Mouse (Mus musculus) CH12.LX (cell line): ENCODE results near the gene Dicer1. TPM values are rescaled to one million over a fixed set of nuclear protein-coding genes. Genes with fewer than 3 reads are reported as not detected.

Experiments used
- DNase-seq: peaks from one replicate; pipeline ENCODE4 v3.0.0-alpha.2; 2013; ENCODE audit errors: extremely low read depth
- H3K27ac ChIP-seq: 2 replicates; pipeline ENCODE4 v1.5.1; 2012; ENCODE audit warnings: low read depth, mild to moderate bottlenecking, control low read depth, moderate library complexity; ENCODE audit not compliant: insufficient read depth
- H3K27me3 ChIP-seq: replicated peaks from 2 replicates; pipeline ENCODE3; 2012; ENCODE audit warnings: inconsistent platforms
- H3K36me3 ChIP-seq, 2 experiments: replicated peaks in 1 of 2; 2 replicates each; pipeline versions ENCODE3 to v1.6.1; 2012; ENCODE audit warnings: inconsistent platforms in 1 of 2, low read length in 1 of 2, mild to moderate bottlenecking in 1 of 2, mixed read lengths in 1 of 2, moderate library complexity in 1 of 2; ENCODE audit not compliant: control insufficient read depth in 1 of 2, insufficient read depth in 1 of 2
- H3K4me1 ChIP-seq, 2 experiments: 2 replicates each; pipeline ENCODE4 v1.6.1; 2012; ENCODE audit warnings: inconsistent platforms in 1 of 2, moderate library complexity in 1 of 2; ENCODE audit not compliant: insufficient read depth in 2 of 2, control insufficient read depth in 1 of 2
- H3K4me2 ChIP-seq: 2 replicates; pipeline ENCODE4 v1.6.1; 2012; ENCODE audit warnings: low read depth, mild to moderate bottlenecking, control low read depth; ENCODE audit not compliant: poor library complexity, insufficient read depth, severe bottlenecking
- H3K4me3 ChIP-seq, 3 experiments: fragments of 150-350 bp in 1 of 3; sonication (generic) in 1 of 3; replicated peaks in 1 of 3; 2 replicates each; pipeline versions ENCODE3 to v1.5.1; 2011 to 2012; ENCODE audit warnings: low read depth in 2 of 3, low read length in 2 of 3, mild to moderate bottlenecking in 2 of 3, moderate library complexity in 2 of 3, control low read depth in 1 of 3, improper control_type of control experiment in 1 of 3, inconsistent platforms in 1 of 3, mixed read lengths in 1 of 3; ENCODE audit not compliant: poor library complexity in 1 of 3
- H3K79me2 ChIP-seq: replicated peaks from 2 replicates; pipeline ENCODE4 v1.6.1; 2012; ENCODE audit warnings: mild to moderate bottlenecking, moderate library complexity; ENCODE audit not compliant: control insufficient read depth, poor library complexity, insufficient read depth, severe bottlenecking; ENCODE audit errors: extremely low read depth
- H3K9ac ChIP-seq: 2 replicates; pipeline ENCODE4 v1.6.1; 2012; ENCODE audit warnings: low read depth, mild to moderate bottlenecking, control low read depth, moderate library complexity; ENCODE audit not compliant: insufficient read depth
- H3K9me3 ChIP-seq: replicated peaks from 2 replicates; pipeline ENCODE3; 2012; ENCODE audit warnings: low read length, inconsistent platforms, mixed read lengths
- BHLHE40 ChIP-seq: IDR thresholded peaks from 2 replicates; pipeline ENCODE4 v1.6.1; 2011; ENCODE audit warnings: mild to moderate bottlenecking, low read depth, low read length, improper control_type of control experiment
- CTCF ChIP-seq, 2 experiments: IDR thresholded peaks in 1 of 2; conservative IDR thresholded peaks in 1 of 2; 2 replicates each; pipeline ENCODE4 v1.5.1; 2011 to 2012; ENCODE audit warnings: low read depth in 2 of 2, low read length in 2 of 2, improper control_type of control experiment in 1 of 2, inconsistent platforms in 1 of 2, mild to moderate bottlenecking in 1 of 2, moderate library complexity in 1 of 2
- GABPA ChIP-seq: IDR thresholded peaks from 2 replicates; pipeline ENCODE4 v1.6.1; 2012; ENCODE audit warnings: low read depth, low read length, improper control_type of control experiment, inconsistent platforms; ENCODE audit not compliant: insufficient replicate concordance
- IRF4 ChIP-seq: IDR thresholded peaks from 2 replicates; pipeline ENCODE4 v1.6.1; 2014; ENCODE audit warnings: low read depth, mild to moderate bottlenecking, inconsistent platforms, low read length, improper control_type of control experiment
- JUN ChIP-seq: IDR thresholded peaks from 2 replicates; pipeline ENCODE4 v1.6.1; 2011; ENCODE audit warnings: low read depth, mild to moderate bottlenecking, low read length, improper control_type of control experiment, moderate library complexity; ENCODE audit not compliant: insufficient read depth
- JUND ChIP-seq: conservative IDR thresholded peaks from 2 replicates; pipeline ENCODE4 v1.6.1; 2011; ENCODE audit warnings: low read depth, low read length, improper control_type of control experiment
- KAT2A ChIP-seq: IDR thresholded peaks from 2 replicates; pipeline ENCODE4 v1.6.1; 2012; ENCODE audit warnings: low read length, improper control_type of control experiment, inconsistent platforms; ENCODE audit not compliant: insufficient replicate concordance
- MAFK ChIP-seq: IDR thresholded peaks from 2 replicates; pipeline ENCODE4 v1.6.1; 2011; ENCODE audit warnings: low read length, improper control_type of control experiment; ENCODE audit not compliant: insufficient replicate concordance
- MAZ ChIP-seq: IDR thresholded peaks from 2 replicates; pipeline ENCODE4 v1.6.1; 2012; ENCODE audit warnings: low read depth, mild to moderate bottlenecking, inconsistent platforms, low read length, improper control_type of control experiment, moderate library complexity
- MYC ChIP-seq: IDR thresholded peaks from 2 replicates; pipeline ENCODE4 v1.6.1; 2011; ENCODE audit warnings: low read depth, mild to moderate bottlenecking, improper control_type of control experiment, low read length
- PAX5 ChIP-seq: IDR thresholded peaks from 2 replicates; pipeline ENCODE4 v1.6.1; 2012; ENCODE audit warnings: low read length, inconsistent platforms, mixed read lengths
- SIN3A ChIP-seq: IDR thresholded peaks from 2 replicates; pipeline ENCODE4 v1.6.1; 2012; ENCODE audit warnings: low read length, improper control_type of control experiment, inconsistent platforms
- TCF12 ChIP-seq: IDR thresholded peaks from 2 replicates; pipeline ENCODE4 v1.6.1; 2014; ENCODE audit warnings: low read depth, mild to moderate bottlenecking, inconsistent platforms, low read length, improper control_type of control experiment
- USF1 ChIP-seq: IDR thresholded peaks from 2 replicates; pipeline ENCODE4 v1.6.1; 2014; ENCODE audit warnings: low read depth, mild to moderate bottlenecking, inconsistent platforms, low read length, improper control_type of control experiment
- USF2 ChIP-seq: conservative IDR thresholded peaks from 2 replicates; pipeline ENCODE4 v1.6.1; 2011; ENCODE audit warnings: low read depth, low read length, improper control_type of control experiment
- ZKSCAN1 ChIP-seq: IDR thresholded peaks from 2 replicates; pipeline ENCODE4 v1.6.1; 2012; ENCODE audit warnings: low read depth, inconsistent platforms, low read length, improper control_type of control experiment, borderline replicate concordance
- ZMIZ1 ChIP-seq: IDR thresholded peaks from 2 replicates; pipeline ENCODE4 v1.6.1; 2012; ENCODE audit warnings: low read depth, mild to moderate bottlenecking, inconsistent platforms, low read length, improper control_type of control experiment
- ZNF384 ChIP-seq: IDR thresholded peaks from 2 replicates; pipeline ENCODE4 v1.6.1; 2012; ENCODE audit warnings: low read depth, low read length, improper control_type of control experiment, inconsistent platforms
- dilution Hi-C: fragments of 300-500 bp; cut with MboI; formaldehyde crosslinking; loops from 2 replicates; pipeline ENCODE4 v1.14.3; 2020; ENCODE audit warnings: low sequenced_read_pairs; ENCODE audit not compliant: extremely low pct_unique_long_range_greater_than_20kb, extremely low pct_ligation_motif_present
- in situ Hi-C: fragments of 300-500 bp; cut with MboI; formaldehyde crosslinking; loops from 3 replicates; pipeline ENCODE4 v1.14.3; 2019; ENCODE audit warnings: low sequenced_read_pairs, low pct_ligation_motif_present, low pct_unique_long_range_greater_than_20kb, mixed read lengths
- polyA plus RNA-seq: library from polyadenylated mRNA; unstranded; fragments of >175 nt; gene quantifications from 2 replicates; pipeline ENCODE4 v1.2.1, GENCODE M21; 2012; ENCODE audit warnings: low read depth; ENCODE audit not compliant: insufficient read length
- total RNA-seq, 2 experiments: library from RNA; depleted of rRNA; stranded (reverse); fragments of 300-350 nt in 1 of 2; fragments of >200 nt in 1 of 2; gene quantifications; 2 replicates each; pipeline ENCODE4 v1.2.3; 2012 to 2014

Dicer1 gene
- total and polyA plus RNA-seq, 3 experiments, result 22.0 to 41.1 (median 23.2) TPM

DNA sequence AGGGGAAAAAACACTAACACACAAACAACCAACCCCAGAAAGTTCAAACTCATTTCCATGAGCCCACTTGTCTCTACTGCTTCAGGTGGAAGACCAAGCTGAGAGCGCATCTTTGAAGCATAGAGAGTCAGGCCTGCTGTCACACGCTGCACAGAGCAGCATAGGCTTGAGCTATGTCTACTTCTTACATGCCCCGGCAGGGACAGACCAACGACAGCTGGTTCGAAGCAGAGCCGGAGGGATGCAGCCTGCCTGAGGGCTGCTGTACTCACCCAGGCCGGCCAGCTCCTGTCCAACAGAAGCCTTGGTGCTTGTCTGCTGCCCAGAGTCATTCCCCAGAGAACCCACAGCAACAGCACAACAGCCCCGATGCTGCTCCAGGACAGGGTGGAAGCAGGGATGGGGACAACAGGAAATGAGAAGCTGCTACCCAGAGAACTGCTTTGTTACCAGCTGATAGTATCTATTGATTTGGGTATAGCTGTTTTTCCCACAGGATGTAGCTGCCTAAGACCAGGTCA lies 67.3 kb downstream of the Dicer1 start:
- Histone ChIP-seq H3K79me2 (no peaks in the 10 kb centered on the region), H3K27ac (no peak overlapping the region), H3K36me3 (peaks cover 6 to 19% of the 10 kb centered on the region in 2 experiments), H3K4me3 (no peak overlapping the region), H3K4me2 (no peak overlapping the region), H3K4me1 (no peaks in the 10 kb centered on the region; a peak in 1 of 4 replicates), H3K27me3 (no peaks in the 10 kb centered on the region), H3K9me3 (peaks cover 9% of the 10 kb centered on the region), H3K9ac (no peak overlapping the region)
- no peak for DNase-seq
- dilution Hi-C loops, result no loop called here
- TF ChIP-seq TCF12 (no peak), ZMIZ1 (no peak)
- in situ Hi-C loops, result no loop called here

DNA sequence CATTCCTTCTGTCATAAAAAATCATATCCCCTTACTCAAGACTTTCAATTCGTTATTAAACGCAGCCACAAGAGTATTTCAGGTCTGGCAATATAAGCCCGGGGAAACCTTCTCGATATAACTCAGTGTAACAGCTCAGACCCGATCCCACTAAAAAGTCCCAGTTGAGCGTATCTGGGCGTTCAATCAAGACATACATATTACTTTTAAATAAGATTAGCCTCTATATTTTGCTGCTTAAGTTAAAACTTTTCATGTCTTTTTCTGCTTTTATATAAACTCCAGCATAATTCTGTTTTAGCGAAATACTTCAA lies 72.0 kb downstream of the Dicer1 start:
- Histone ChIP-seq H3K4me3 (no peak overlapping the region), H3K4me1 (peaks cover 0 to 3% of the 10 kb centered on the region in 2 experiments; a peak in 1 of 4 replicates), H3K27ac (no peak overlapping the region), H3K9ac (no peak overlapping the region), H3K4me2 (no peak overlapping the region), H3K9me3 (peaks cover 9% of the 10 kb centered on the region), H3K36me3 (no peaks in the 10 kb centered on the region), H3K27me3 (peaks cover 2% of the 10 kb centered on the region), H3K79me2 (no peaks in the 10 kb centered on the region)
- in situ Hi-C loops (no loop called here), dilution Hi-C loops (no loop called here)
- TF ChIP-seq GABPA (no peak), JUND (no peak), CTCF (conservative IDR thresholded peaks at IDR 0.05 in 1 of 2, IDR thresholded peaks at IDR 0.05 in 1 of 2; ENCODE audit: low read depth in 2 of 2, low read length in 2 of 2) (no peak), ZMIZ1 (no peak), PAX5 (no peak), MAZ (no peak), SIN3A (no peak)
- DNase-seq, result no peak

DNA sequence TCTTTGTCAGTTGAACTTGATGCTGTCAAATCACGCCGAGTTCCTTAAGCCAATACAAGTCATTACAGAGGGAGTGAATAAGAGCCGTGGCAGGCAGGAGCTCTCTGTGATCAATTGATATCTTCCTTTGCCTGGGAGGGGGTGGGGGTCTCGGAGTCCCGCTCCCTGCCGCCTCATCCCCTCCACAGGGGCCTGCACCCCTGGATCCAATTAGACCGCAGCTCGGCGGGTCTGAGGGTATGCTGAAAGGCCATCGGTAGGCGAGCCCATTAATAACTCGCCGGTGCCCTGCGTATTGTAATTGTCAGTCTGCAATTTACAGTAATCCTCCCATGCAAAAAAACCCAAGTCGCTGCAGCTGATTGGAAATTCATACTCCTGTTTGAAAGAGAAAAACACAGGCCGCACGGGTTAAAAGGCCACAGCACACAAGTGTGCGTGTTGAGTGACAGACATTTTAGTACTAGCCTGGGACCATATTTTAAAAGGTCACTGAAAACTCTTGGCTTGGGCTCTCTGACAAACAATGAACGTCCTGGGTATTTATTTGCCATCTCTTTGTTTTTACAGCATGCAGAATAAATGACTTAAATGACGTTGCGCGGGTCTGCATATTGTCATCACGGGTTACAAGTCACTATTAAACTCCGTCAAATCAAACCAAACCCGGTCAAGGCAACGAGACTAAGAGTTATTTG lies 72.5 kb downstream of the Dicer1 start:
- dilution Hi-C loops (no loop called here), in situ Hi-C loops (no loop called here)
- no peak overlapping the region for H3K4me2 ChIP-seq
- no peak overlapping the region for H3K9ac ChIP-seq
- H3K4me3 ChIP-seq, result no peak overlapping the region
- H3K27ac ChIP-seq, result no peak overlapping the region
- H3K9me3 ChIP-seq, result peaks cover 9% of the 10 kb centered on the region
- H3K4me1 ChIP-seq, result peaks cover 0 to 3% of the 10 kb centered on the region in 2 experiments; a peak in 1 of 4 replicates
- no peak for DNase-seq
- H3K36me3 ChIP-seq, result no peaks in the 10 kb centered on the region
- TF ChIP-seq GABPA (no peak), USF1 (no peak), JUN (no peak), USF2 (no peak), PAX5 (no peak), ZKSCAN1 (no peak), ZNF384 (no peak), JUND (no peak), MAFK (no peak), IRF4 (no peak), KAT2A (no peak), MYC (no peak), BHLHE40 (no peak)
- H3K27me3 ChIP-seq, result peaks cover 4% of the 10 kb centered on the region
- H3K79me2 ChIP-seq, result no peaks in the 10 kb centered on the region
